Mouse (Mus musculus): ENCODE measurements around the gene Wdr20rt.
"Not testable (repeated sequence)": the region's sequence is repeated elsewhere in the genome, so short reads cannot be mapped to it uniquely, and the experiment has no call there.

DNA sequence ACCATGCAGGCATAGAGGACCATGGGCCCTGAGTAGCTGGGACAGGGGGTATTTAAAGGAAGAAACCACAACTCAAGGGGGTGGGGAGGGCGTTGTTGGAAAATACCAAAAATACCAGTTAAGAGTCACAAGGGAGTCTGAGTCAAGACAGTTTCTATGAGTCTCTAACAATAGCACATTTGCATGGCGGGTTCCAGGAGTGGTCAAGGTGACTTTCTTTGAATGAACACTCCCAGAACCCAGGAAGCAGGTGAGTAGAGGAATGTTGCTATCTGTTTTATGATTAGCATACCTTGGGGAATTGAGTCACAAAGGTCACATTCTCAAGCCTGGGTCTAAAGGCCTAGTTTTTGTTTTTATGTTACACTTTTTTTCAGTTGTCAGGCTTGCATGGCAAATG is 7.5 kb downstream of the Wdr20rt start:
- not testable (repeated sequence) for TF ChIP-seq CTCF (IDR thresholded peaks at IDR 0.05; ENCODE audit: control insufficient read depth, insufficient read depth, low read length); POLR2A (IDR thresholded peaks at IDR 0.05; ENCODE audit: borderline replicate concordance, control insufficient read depth, low read depth, low read length)

Measured in bone marrow, adult 2 months (tissue).